Mouse (Mus musculus): Measurements from ENCODE around the gene Slc43a3.

GRCm38 (mm10) chr2:84987930-84988329 lies 51.6 kb downstream of the Slc43a3 start, which contains the start of gene Prg3:
- TF ChIP-seq CTCF (IDR thresholded peaks at IDR 0.05; ENCODE audit: borderline replicate concordance, extremely low read depth, insufficient read depth, insufficient read length) (no peak), POLR2A (IDR thresholded peaks at IDR 0.05; ENCODE audit: borderline replicate concordance, extremely low read depth, insufficient read depth, insufficient read length, poor library complexity, severe bottlenecking) (no peak)

All from brain, embryonic 14.5 days (tissue).